Mouse (Mus musculus) layer of hippocampus, adult 18-20 months (tissue): ENCODE measurements at regions not wholly inside any gene's neighbourhood (a gene's known extent, or its start where the extent isn't known, plus 50 kb on each side); places are given as distances from the start of the nearest gene placed in this dataset.
A peak's percentile ranks its signal among the peaks of the same experiment; 100 is the strongest.
"Not testable (repeated sequence)": the region's sequence is repeated elsewhere in the genome, so short reads cannot be mapped to it uniquely, and the experiment has no call there.

Experiments
- DNase-seq, 2 experiments: peaks; one replicate each; pipeline ENCODE4 v3.0.0; 2022; ENCODE audit warnings: low spot score in 2 of 2

- not testable (repeated sequence) for DNase-seq
Observed at GRCm38 (mm10) chr1:23316288-23316687, 81.3 kb downstream of the Ogfrl1 start.

GRCm38 (mm10) chr1:23314863-23315262, 82.7 kb downstream of the Ogfrl1 start:
- not testable (repeated sequence) for DNase-seq

GRCm38 (mm10) chr1:23292718-23293117, 104.9 kb downstream of the Ogfrl1 start:
- DNase-seq, result no peak

- DNase-seq, result peak; percentile 21 to 81
Observed at GRCm38 (mm10) chr1:23286741-23287140, 110.8 kb downstream of the Ogfrl1 start.

- no peak for DNase-seq
Observed at GRCm38 (mm10) chr1:23282870-23283219, 114.7 kb downstream of the Ogfrl1 start.

GRCm38 (mm10) chr1:23282215-23282869, 115.2 kb downstream of the Ogfrl1 start:
- DNase-seq, result no peak

GRCm38 (mm10) chr1:23279827-23280226, 117.7 kb downstream of the Ogfrl1 start:
- no peak for DNase-seq

GRCm38 (mm10) chr1:23272077-23272476, 125.5 kb downstream of the Ogfrl1 start:
- DNase-seq, result no peak

GRCm38 (mm10) chr1:23270910-23271822, 126.4 kb downstream of the Ogfrl1 start:
- no peak for DNase-seq

GRCm38 (mm10) chr1:23268062-23268461, 129.5 kb downstream of the Ogfrl1 start:
- DNase-seq, result no peak

- DNase-seq, result no peak
Observed at GRCm38 (mm10) chr1:23265556-23266232, 131.9 kb downstream of the Ogfrl1 start.

GRCm38 (mm10) chr1:23264251-23264650, 133.3 kb downstream of the Ogfrl1 start:
- peak in 1 of 2 experiments; percentile 22 for DNase-seq

GRCm38 (mm10) chr1:23263798-23264197, 133.8 kb downstream of the Ogfrl1 start:
- no peak for DNase-seq

- DNase-seq, result no peak
Observed at GRCm38 (mm10) chr1:23261652-23262051, 135.9 kb downstream of the Ogfrl1 start.

GRCm38 (mm10) chr1:23257306-23257895, 140.2 kb downstream of the Ogfrl1 start:
- no peak for DNase-seq

GRCm38 (mm10) chr1:23256630-23257001, 141.0 kb downstream of the Ogfrl1 start:
- DNase-seq, result peak; percentile 68 to 71

GRCm38 (mm10) chr1:23255925-23256629, 141.5 kb downstream of the Ogfrl1 start:
- peak; percentile 92 to 98 for DNase-seq

GRCm38 (mm10) chr1:23254235-23254634, 143.3 kb downstream of the Ogfrl1 start:
- no peak for DNase-seq

GRCm38 (mm10) chr1:23231522-23231921, 129.5 kb upstream of the 4933415F23Rik start:
- DNase-seq, result peak in 1 of 2 experiments; percentile 19

- DNase-seq, result no peak
Observed at GRCm38 (mm10) chr1:23228478-23228877, 126.4 kb upstream of the 4933415F23Rik start.
